Mouse (Mus musculus) naive thymus-derived CD4-positive, alpha-beta T cell, adult 2 months (primary cell): ENCODE results near the gene Ptprq.

Experiments
- DNase-seq: peaks from one replicate; pipeline ENCODE4 v3.0.0-alpha.2; 2011; ENCODE audit warnings: low read depth

The Ptprq gene

GRCm38 (mm10) chr10:107719806-107720205 lies at the start of gene Ptprq:
TSS of gene Ptprq (minus strand) at chr10:107720051.
- no peak for DNase-seq

- DNase-seq, result no peak
Observed at GRCm38 (mm10) chr10:107759624-107760023, 39.8 kb upstream of the Ptprq start.

GRCm38 (mm10) chr10:107753471-107753870 lies 33.6 kb upstream of the Ptprq start:
- DNase-seq, result no peak

- DNase-seq, result no peak
Observed at GRCm38 (mm10) chr10:107752351-107753143, 32.7 kb upstream of the Ptprq start.

GRCm38 (mm10) chr10:107751944-107752343 lies 32.1 kb upstream of the Ptprq start:
- DNase-seq, result no peak

GRCm38 (mm10) chr10:107747566-107747965 lies 27.7 kb upstream of the Ptprq start:
- no peak for DNase-seq

- no peak for DNase-seq
Observed at GRCm38 (mm10) chr10:107746717-107747116, 26.9 kb upstream of the Ptprq start.

GRCm38 (mm10) chr10:107739815-107740214 lies 20.0 kb upstream of the Ptprq start:
- no peak for DNase-seq

GRCm38 (mm10) chr10:107737743-107738142 lies 17.9 kb upstream of the Ptprq start:
- DNase-seq, result no peak

- no peak for DNase-seq
Observed at GRCm38 (mm10) chr10:107735448-107735847, 15.6 kb upstream of the Ptprq start.

- DNase-seq, result no peak
Observed at GRCm38 (mm10) chr10:107734327-107734726, 14.5 kb upstream of the Ptprq start.

- no peak for DNase-seq
Observed at GRCm38 (mm10) chr10:107725631-107726030, 5.8 kb upstream of the Ptprq start.

- DNase-seq, result no peak
Observed at GRCm38 (mm10) chr10:107704443-107704842, 15.4 kb downstream of the Ptprq start.

GRCm38 (mm10) chr10:107700944-107701343 lies 18.9 kb downstream of the Ptprq start:
- DNase-seq, result no peak

GRCm38 (mm10) chr10:107698716-107699115 lies 21.1 kb downstream of the Ptprq start:
- DNase-seq, result no peak

- DNase-seq, result no peak
Observed at GRCm38 (mm10) chr10:107697177-107697576, 22.7 kb downstream of the Ptprq start.

- no peak for DNase-seq
Observed at GRCm38 (mm10) chr10:107687382-107687781, 32.5 kb downstream of the Ptprq start.

GRCm38 (mm10) chr10:107675994-107676393 lies 43.9 kb downstream of the Ptprq start:
- no peak for DNase-seq

GRCm38 (mm10) chr10:107668374-107669094 lies 51.3 kb downstream of the Ptprq start:
- DNase-seq, result no peak

GRCm38 (mm10) chr10:107662372-107663065 lies 57.3 kb downstream of the Ptprq start:
- no peak for DNase-seq

- no peak for DNase-seq
Observed at GRCm38 (mm10) chr10:107661970-107662369, 57.9 kb downstream of the Ptprq start.

- no peak for DNase-seq
Observed at GRCm38 (mm10) chr10:107659141-107659540, 60.7 kb downstream of the Ptprq start.

- DNase-seq, result no peak
Observed at GRCm38 (mm10) chr10:107649687-107650086, 70.2 kb downstream of the Ptprq start.
